Mouse (Mus musculus) large intestine, adult 2 months (tissue): Measurements from ENCODE around the gene Arhgdia. TPM values are rescaled to one million over a fixed set of nuclear protein-coding genes. Genes with fewer than 3 reads are reported as not detected.

Experiments
- DNase-seq: peaks from one replicate; pipeline ENCODE4 v3.0.0-alpha.2; 2012; ENCODE audit warnings: low read depth, low spot score
- WGBS: fragments of 180-500 bp; shearing (Covaris S2); methylation state at CpG from one replicate; pipeline ENCODE4 v1.1.7; 2018; 5-methylcytosine and 5-hydroxymethylcytosine counted together
- polyA plus RNA-seq: library from polyadenylated mRNA; depleted of rRNA; stranded (reverse); fragments of >200 nt; gene quantifications from 2 replicates; pipeline ENCODE4 v1.2.3, GENCODE M21; 2012; rRNA removed

Arhgdia gene
- 745 and 760 TPM in 2 replicates for polyA plus RNA-seq

DNA sequence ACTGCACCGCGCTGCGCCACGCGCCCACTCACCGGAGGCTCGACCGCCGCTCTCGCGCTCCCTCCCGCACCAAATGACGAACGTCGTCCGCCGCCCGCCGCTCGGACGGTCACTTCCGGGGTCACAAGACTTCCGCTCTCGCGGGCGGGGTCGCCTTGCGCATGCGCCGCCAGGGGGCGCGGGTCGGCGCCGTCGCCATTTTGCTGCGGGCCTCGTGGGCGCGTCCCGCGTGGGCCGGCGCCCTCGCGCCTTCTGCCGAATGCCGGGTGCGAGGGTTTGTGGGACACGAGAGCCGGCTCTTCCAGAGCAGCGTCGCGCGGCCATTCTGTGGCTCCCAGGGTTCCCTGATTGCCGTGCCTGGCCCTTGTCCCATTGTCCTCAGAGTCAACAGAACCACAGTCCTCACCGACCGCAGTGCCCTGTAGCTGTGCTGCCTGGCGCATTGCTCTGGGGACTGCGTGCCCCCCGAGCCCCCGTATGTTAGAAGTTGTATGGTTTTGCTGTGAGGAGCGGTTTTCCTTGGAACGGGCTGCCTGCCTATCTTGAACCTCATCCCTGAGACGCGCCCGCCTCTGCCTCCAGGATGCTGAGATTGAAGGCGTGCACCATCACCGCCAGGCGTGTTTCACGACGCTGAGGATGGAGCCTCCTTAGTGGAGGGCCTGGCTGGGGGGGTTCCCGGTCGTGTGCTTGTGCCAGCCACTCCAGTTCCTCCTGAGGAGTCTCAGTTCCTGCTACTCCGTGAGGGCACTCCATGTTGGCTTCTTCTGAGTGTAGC is at the start of gene Arhgdia:
TSS of gene Arhgdia (minus strand) at position 135 of the 778 bp plus-strand sequence.
- no peak for DNase-seq
- 2% methylated on average over 75 of the region's 75 CpGs for WGBS

- DNase-seq, result no peak
- WGBS, result 16% methylated on average over 5 of the region's 5 CpGs
Measured at GRCm38 (mm10) chr11:120630401-120630871, 49.0 kb upstream of the Arhgdia start.

- no peak for DNase-seq
- 15% methylated on average over 7 of the region's 7 CpGs for WGBS
Measured at GRCm38 (mm10) chr11:120629911-120630310, 48.5 kb upstream of the Arhgdia start.

DNA sequence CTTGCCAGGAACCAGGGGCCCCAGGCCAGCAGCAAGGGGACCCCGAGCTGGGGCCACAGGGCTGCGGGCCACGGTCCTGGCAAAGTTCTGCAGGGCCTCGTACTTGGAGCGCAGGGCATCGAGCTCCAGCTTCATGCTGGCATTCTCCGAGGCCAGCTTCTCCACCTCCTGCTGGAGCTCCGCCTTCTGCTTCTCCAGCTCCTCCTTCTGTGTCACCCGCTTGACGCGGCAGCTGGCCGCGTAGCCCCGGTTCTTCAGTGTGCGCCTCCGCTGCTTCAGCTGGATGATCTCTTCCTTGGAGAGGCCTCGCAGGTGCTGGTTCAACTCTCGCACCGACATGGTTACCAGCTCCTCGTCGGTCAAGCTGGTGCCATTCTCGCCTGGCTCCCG is 47.9 kb upstream of the Arhgdia start:
- 68% methylated on average over 23 of the region's 23 CpGs for WGBS
- DNase-seq, result no peak

GRCm38 (mm10) chr11:120628601-120629340 is 47.3 kb upstream of the Arhgdia start:
- 83% methylated on average over 23 of the region's 23 CpGs for WGBS
- DNase-seq, result no peak

- DNase-seq, result no peak
- WGBS, result 73% methylated on average over 22 of the region's 22 CpGs
Measured at GRCm38 (mm10) chr11:120627468-120628300, 46.3 kb upstream of the Arhgdia start.

- no peak for DNase-seq
- WGBS, result 88% methylated on average over 11 of the region's 11 CpGs
Measured at GRCm38 (mm10) chr11:120626785-120627467, 45.5 kb upstream of the Arhgdia start.

DNA sequence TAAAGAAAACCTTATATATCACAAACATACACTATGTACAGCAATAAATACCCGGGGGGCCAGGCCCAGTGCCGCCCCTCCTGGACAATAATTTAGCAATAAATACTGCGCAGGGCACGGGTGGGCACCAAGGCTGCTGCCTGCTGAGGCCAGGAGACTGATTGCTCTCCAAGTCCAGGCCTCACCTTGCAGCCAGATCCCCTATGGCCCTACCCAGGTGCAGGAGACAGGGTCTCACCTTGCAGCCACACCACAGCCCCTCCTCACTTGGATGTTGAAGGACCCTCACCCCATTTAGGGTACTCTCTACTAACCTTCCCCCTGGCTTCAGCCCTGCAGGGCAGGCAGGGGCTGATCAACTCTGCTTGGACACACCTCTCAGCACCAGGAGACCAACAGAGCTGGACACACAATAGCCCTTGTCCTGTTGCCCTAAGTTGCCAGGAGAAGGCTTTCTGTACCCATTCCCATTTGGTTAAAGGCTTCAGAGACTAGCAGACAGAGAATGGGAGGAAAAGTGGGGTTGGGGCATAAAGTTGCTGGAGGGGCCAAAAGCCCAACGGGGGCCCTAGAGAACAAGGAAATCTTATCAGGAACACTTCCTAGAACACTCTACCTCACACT is 43.8 kb upstream of the Arhgdia start, which contains the start of gene Sirt7:
TSS of gene Sirt7 (minus strand) at position 89 of the 624 bp plus-strand sequence.
- 8% methylated on average over 5 of the region's 5 CpGs for WGBS
- DNase-seq, result no peak

GRCm38 (mm10) chr11:120624680-120625111 is 43.3 kb upstream of the Arhgdia start:
- WGBS, result under 1% methylated on average over 53 of the region's 53 CpGs
- DNase-seq, result no peak

GRCm38 (mm10) chr11:120623961-120624679 is 42.7 kb upstream of the Arhgdia start:
- 10% methylated on average over 30 of the region's 30 CpGs for WGBS

GRCm38 (mm10) chr11:120622805-120623204 is 41.4 kb upstream of the Arhgdia start:
- 86% methylated on average over 6 of the region's 6 CpGs for WGBS
- DNase-seq, result no peak

More at GRCm38 (mm10) chr11:120623961-120624679, 42.7 kb upstream of the Arhgdia start:
- DNase-seq, result no peak

DNA sequence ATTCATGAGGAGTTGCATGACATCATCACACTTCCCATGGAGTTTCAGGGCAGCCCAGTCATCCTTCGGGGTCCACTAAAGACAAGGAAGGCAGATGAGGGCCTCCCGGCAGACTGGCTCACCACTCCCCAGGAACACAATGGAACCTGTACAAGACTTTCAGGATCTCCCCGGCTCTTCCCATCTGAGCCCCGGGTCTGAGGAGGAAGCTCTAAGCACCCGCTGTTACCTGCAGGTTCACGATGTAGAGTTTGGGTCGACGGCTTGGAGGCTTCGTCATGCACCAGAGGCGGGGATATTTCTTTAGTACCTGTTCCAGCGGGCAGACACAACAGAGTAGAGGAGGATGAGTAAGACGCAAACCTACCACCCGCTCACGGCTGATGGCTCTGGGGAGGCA is 38.8 kb upstream of the Arhgdia start:
- 95% methylated on average over 14 of the region's 14 CpGs for WGBS
- DNase-seq, result no peak

DNA sequence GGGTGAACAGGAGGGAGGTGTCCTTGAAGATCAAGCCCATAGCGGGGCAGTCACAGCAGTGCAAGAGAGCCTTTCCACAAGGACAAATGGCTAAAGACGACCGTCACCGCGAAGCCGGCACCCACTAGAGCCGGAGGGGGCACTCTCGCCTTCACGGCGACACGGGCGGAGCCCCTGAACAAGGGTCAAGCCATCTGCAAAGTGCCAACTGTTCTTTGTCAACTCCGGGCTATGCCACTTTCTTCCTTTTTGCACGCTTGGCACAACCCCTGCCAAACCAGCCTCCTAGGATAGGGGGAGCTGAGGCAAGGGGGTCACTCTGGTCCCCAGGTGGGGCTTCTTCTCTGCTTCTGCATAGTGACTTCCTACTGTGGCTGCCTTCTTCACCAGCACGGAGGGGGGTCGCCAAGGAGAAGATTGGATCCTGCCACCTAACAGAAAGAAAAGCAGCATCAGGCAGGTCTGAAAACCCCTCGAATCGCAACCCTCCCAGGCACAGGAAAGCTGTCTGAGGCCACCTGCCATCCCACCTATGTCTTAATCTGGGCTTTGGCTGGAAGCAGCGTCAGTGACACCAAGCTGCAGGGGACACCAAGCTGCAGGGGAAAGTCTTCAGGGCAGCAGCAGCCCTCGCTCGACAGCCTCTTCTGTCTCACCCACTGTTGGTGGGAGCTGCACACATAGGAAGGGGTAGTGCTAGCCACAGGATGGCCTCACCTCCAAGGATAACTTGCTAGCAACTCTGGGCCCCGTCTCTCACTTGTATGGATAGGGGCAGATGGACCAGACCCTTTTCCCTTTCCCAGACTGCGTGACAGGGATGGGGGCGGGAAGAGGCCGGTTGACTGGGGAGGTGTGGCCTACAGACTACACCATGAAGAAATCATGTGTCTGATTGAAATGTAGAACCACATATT is 37.5 kb upstream of the Arhgdia start:
- no peak for DNase-seq
- 88% methylated on average over 25 of the region's 25 CpGs for WGBS

DNA sequence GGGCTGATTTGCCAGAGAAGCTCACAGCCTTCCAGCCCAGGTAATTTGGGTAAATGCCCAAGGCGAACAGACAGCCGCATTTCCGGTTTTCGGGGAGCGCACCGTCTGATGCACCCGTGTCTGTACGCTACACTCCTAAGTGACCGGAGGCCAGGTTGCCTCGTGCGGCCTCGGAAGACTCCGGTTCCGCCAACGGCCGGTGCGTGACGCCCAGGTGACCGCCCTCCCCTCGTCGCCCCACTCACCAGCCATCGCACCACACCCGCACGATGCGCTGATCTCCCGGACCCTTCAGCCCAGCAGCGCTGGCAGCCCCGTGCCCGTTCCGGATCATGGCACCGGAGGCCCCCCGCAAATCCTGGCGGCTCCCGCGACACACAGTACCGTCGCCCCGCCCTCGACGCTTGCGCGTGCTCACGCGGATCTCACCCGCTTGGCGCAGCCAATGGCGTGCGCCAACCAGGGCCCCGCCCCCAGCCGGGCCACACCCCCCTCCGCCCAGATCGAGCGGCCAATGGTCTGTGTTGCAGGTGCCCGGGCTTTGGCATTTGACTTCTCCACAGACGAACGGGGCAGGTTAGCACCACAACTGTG is 36.2 kb upstream of the Arhgdia start, which contains the start of gene Pcyt2:
TSS of gene Pcyt2 (minus strand) at position 418 of the 594 bp plus-strand sequence.
- no peak for DNase-seq
- under 1% methylated on average over 56 of the region's 56 CpGs for WGBS

DNA sequence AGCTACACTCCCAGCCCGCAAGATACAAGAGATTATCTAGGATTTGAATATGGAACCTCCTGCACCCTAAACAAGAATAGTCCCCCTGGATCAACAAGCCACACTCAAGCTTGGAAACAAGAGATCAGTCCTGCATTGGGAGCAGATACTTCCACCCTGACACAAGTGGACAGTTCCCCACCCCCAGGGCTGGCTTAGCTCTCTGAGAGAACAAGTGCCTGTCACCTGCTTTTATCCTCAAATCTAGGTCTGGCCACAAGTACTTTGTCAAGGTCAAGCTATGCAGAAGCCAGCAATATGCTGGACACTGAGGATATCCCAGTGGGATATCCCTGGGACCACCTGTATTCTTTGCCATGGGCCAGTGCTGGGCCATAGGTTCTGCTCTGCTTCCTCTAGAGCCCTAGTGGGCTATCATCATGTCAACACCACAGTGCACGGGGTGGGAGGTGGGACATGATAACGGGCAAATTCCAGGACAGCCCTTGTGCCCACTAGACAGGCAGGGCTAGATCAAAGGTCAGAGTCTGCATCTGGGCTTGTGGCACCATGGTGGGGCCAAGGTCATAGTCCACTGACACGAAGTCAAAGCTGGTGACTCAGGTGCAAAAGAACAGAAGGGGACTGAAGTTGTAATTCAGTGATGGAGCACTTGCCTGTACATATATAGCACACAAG is 35.3 kb upstream of the Arhgdia start:
- no peak for DNase-seq
- 35% methylated on average over 4 of the region's 4 CpGs for WGBS

DNA sequence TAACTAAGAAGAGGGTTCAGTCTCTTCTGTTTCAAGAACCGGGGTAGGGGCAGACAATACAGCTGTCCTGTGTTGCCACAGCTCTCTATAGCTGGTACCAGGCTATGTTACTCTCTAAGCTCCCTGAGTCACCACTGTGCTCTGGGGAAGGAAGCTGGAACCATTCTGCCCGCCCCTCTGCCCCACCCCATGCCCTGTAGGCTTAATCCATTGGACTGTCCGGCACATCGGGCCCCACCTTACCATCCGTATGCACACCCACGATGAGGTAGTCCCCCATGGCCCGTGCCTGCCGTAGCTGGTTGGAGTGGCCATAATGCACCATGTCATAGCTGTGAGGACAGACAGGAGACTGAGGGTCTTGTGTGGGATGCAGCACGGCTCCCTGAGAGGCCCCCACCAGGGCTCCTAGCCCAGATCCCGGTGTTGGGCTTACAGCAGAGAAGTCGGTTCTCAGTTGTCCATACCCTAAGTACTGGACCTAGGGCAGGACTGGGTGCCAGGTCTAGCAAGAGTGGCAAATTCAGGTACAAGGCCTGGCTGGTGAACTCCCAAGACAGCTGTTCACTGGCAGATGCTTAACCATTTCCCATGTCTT is 34.3 kb upstream of the Arhgdia start:
- 67% methylated on average over 11 of the region's 11 CpGs for WGBS
- DNase-seq, result no peak
